Comparison of ENCODE assay signal across 8 mouse cellular contexts in genomic region chr4:141147112-141148008, GRCm38 (mm10). TPM values are rescaled to one million over a fixed set of nuclear protein-coding genes. Genes with fewer than 3 reads are reported as not detected.
DNase-seq lines count a peak whose midpoint lies in the region; ATAC-seq and TF ChIP-seq lines count a peak whose summit lies in the region.

Fbxo42 (plus strand) TSS chr4:141147913.

- peak; percentile 48 for TF ChIP-seq CTCF in cortical plate, adult 2 months (IDR thresholded peaks at IDR 0.05; ENCODE audit: extremely low read depth, insufficient read depth, low read length)

- peak within 1 kb of the TSS; percentile 82 for H3K4me3 ChIP-seq in cortical plate, adult 2 months (ENCODE audit: insufficient read depth, low read length)

- peak; percentile 78 for ATAC-seq in activated CD4-positive, CD25-positive, alpha-beta regulatory T cell, adult 4 months
- peak; percentile 76 for ATAC-seq in megakaryocyte progenitor cell, adult 5-6 weeks (replicated peaks; ENCODE audit: poor library complexity)

- peak; percentile 73 for TF ChIP-seq POLR2A in cortical plate, adult 2 months (IDR thresholded peaks at IDR 0.05; ENCODE audit: extremely low read depth, insufficient read depth, low read length)

- H3K4me1 ChIP-seq in cortical plate, adult 2 months (ENCODE audit: control insufficient read depth, insufficient read depth, low read length) = peaks cover under 1% of the 10 kb centered on the region

- peak; percentile 97 for DNase-seq in gastrocnemius, postnatal 10 days
- DNase-seq in induced T-regulatory cell, adult 2 months (ENCODE audit: low read depth) = peak; percentile 97
- DNase-seq in left cerebral cortex, adult 9 months (ENCODE audit: low spot score in 2 of 2) = peak; percentile 78 to 93
- peak; percentile 94 for DNase-seq in right cerebral cortex, postnatal 14 days
- peak; percentile 92 to 94 for DNase-seq in urinary bladder, postnatal 36 days (ENCODE audit: low spot score in 2 of 2)

- H3K27ac ChIP-seq in cortical plate, adult 2 months (ENCODE audit: insufficient read depth, low read length) = peak within 1 kb of the TSS; percentile 97

RNA-seq across cellular contexts. Expression of gene Fbxo42, which starts in this region (rescaled TPM):
- 1 to 10 TPM; 5.0 to 7.3 TPM for polyA plus RNA-seq in activated CD4-positive, CD25-positive, alpha-beta regulatory T cell, adult 4 months (2017; shearing (Covaris generic))
- polyA plus RNA-seq in cortical plate, adult 2 months (2012; rRNA removed) = 20.7 and 22.6 TPM in 2 replicates
- total RNA-seq in gastrocnemius, postnatal 10 days (2021) = 10 to 100 TPM; 10.0 to 11.4 TPM
- 15.4 and 16.4 TPM in 2 replicates for total RNA-seq in megakaryocyte progenitor cell, adult 5-6 weeks (2015)
- 10.5 and 11.4 TPM in 2 replicates for total RNA-seq in megakaryocyte progenitor cell, adult 5-6 weeks (2017)

Comparison
In these comparisons a context has a peak if more than half of its experiments do, and no peak if none do; other contexts are left out.
1. Peak in every context shown above with its lines: DNase-seq, ATAC-seq, H3K4me3 ChIP-seq and H3K27ac ChIP-seq.